ENCODE assay signal across 9 mouse cellular contexts in genomic region chr1:162857766-162858747, GRCm38 (mm10). TPM values are rescaled to one million over a fixed set of nuclear protein-coding genes. Genes with fewer than 3 reads are reported as not detected.
DNase-seq lines count a peak whose midpoint lies in the region; ATAC-seq and TF ChIP-seq lines count a peak whose summit lies in the region.
"Had no signal": no experiment of that assay in that cellular context is flagged by ENCODE, and none has a peak within 500 bp of the region (broad histone marks: within the 10 kb centered on the region; RNA-seq: fewer than 3 reads in every experiment).

No protein-coding gene starts in this region.

- H3K4me2 ChIP-seq in hindbrain, embryonic 14.5 days (replicated peaks) = peak overlapping the region; percentile 38
- H3K4me2 ChIP-seq in limb, embryonic 15.5 days = peak overlapping the region; percentile 40
- H3K4me2 ChIP-seq: liver, embryonic 13.5 days had no signal

- peak overlapping the region; percentile 78 for H3K4me3 ChIP-seq in gastrocnemius, adult 2 months
- H3K4me3 ChIP-seq in C2C12 (ENCODE audit: insufficient read depth, poor library complexity, severe bottlenecking) = peak overlapping the region; percentile 18
- H3K4me3 ChIP-seq in hindbrain, embryonic 14.5 days (replicated peaks; ENCODE audit: low read length) = peak overlapping the region; percentile 22
- peak overlapping the region; percentile 26 for H3K4me3 ChIP-seq in limb, embryonic 15.5 days
- H3K4me3 ChIP-seq: liver, embryonic 13.5 days had no signal

- peak overlapping the region; percentile 20; the same call in 1 of the 2 replicates for H3K9ac ChIP-seq in hindbrain, embryonic 14.5 days
- no peak overlapping the region for H3K9ac ChIP-seq in limb, embryonic 15.5 days
- H3K9ac ChIP-seq: liver, embryonic 13.5 days had no signal

- H3ac ChIP-seq in C2C12 (ENCODE audit: control insufficient read depth, insufficient read length, low read depth) = no peak overlapping the region

- peak overlapping the region; percentile 81 for H3K27ac ChIP-seq in gastrocnemius, adult 2 months
- peak overlapping the region; percentile 74 for H3K27ac ChIP-seq in hindbrain, embryonic 14.5 days
- H3K27ac ChIP-seq in limb, embryonic 15.5 days = peak overlapping the region; percentile 81
- H3K27ac ChIP-seq: liver, embryonic 13.5 days had no signal

- H3K27me3 ChIP-seq in C2C12 (ENCODE audit: control insufficient read depth, insufficient read depth, insufficient read length) = no peaks in the 10 kb centered on the region
- H3K27me3 ChIP-seq in hindbrain, embryonic 14.5 days (ENCODE audit: control insufficient read depth, insufficient read depth, low read length) = no peaks in the 10 kb centered on the region
- H3K27me3 ChIP-seq in limb, embryonic 15.5 days = no peaks in the 10 kb centered on the region
- H3K27me3 ChIP-seq: liver, embryonic 13.5 days had no signal

- no peaks in the 10 kb centered on the region for H3K36me3 ChIP-seq in C2C12 (ENCODE audit: control insufficient read depth, insufficient read depth)
- H3K36me3 ChIP-seq in hindbrain, embryonic 14.5 days (replicated peaks; ENCODE audit: control insufficient read depth, insufficient read depth) = no peaks in the 10 kb centered on the region
- no peaks in the 10 kb centered on the region for H3K36me3 ChIP-seq in limb, embryonic 15.5 days
- H3K36me3 ChIP-seq: liver, embryonic 13.5 days had no signal

- H3K9me3 ChIP-seq in hindbrain, embryonic 14.5 days (ENCODE audit: control insufficient read depth, low read length) = no peaks in the 10 kb centered on the region
- no peaks in the 10 kb centered on the region for H3K9me3 ChIP-seq in limb, embryonic 15.5 days
- H3K9me3 ChIP-seq: liver, embryonic 13.5 days had no signal

- 0 out of 2 replicates have a peak, but pooled peaks cover 5% of the 10 kb centered on the region for H3K4me1 ChIP-seq in hindbrain, embryonic 14.5 days (replicated peaks; ENCODE audit: control insufficient read depth, insufficient read depth, low read length)
- H3K4me1 ChIP-seq in limb, embryonic 15.5 days = peaks cover 21% of the 10 kb centered on the region

- no peaks in the 10 kb centered on the region for H3K79me2 ChIP-seq in C2C12 (ENCODE audit: control insufficient read depth, insufficient read depth)

- H3K79me3 ChIP-seq in C2C12 (ENCODE audit: low read depth) = no peaks in the 10 kb centered on the region

- intact Hi-C loops in gastrocnemius, adult 2 months (cut with DNase I) = no loop called here

- WGBS in hindbrain, embryonic 14.5 days = 53% methylated on average over 17 of the region's 18 CpGs
- WGBS in limb, embryonic 15.5 days = 40% methylated on average over 17 of the region's 18 CpGs

- TF ChIP-seq CTCF in gastrocnemius, adult 2 months (IDR thresholded peaks at IDR 0.05) = no peak
- TF ChIP-seq CTCF in C2C12 (IDR thresholded peaks at IDR 0.05; ENCODE audit: control insufficient read depth, insufficient read depth, insufficient read length) = no peak

- peak; percentile 48; the same call in 1 of the 2 replicates for ATAC-seq in hindbrain, embryonic 14.5 days (ENCODE audit: low FRiP score)
- no peak for ATAC-seq in limb, embryonic 15.5 days (ENCODE audit: insufficient number of reproducible peaks, low FRiP score, low TSS enrichment, low read depth)

- no peak for DNase-seq in gastrocnemius, adult 2 months
- no peak for DNase-seq in gastrocnemius, postnatal 4 days (ENCODE audit: low spot score in 2 of 2)
- DNase-seq in hindbrain, embryonic 14.5 days (ENCODE audit: low spot score) = no peak
- no peak for DNase-seq in embryo, embryonic 10.5 days (ENCODE audit: low spot score)
- no peak for DNase-seq in embryo, embryonic 9.5 days (ENCODE audit: extremely low spot score)
- DNase-seq in thymus, postnatal 10 days (ENCODE audit: low spot score in 2 of 2) = no peak
- DNase-seq: liver, embryonic 13.5 days had no signal

TF ChIP-seq in C2C12, 6 proteins besides CTCF, POLR2A, EP300 and RAD21:
- TF ChIP-seq CEBPB (IDR thresholded peaks at IDR 0.05; ENCODE audit: low read depth) (no peak), MAX (IDR thresholded peaks at IDR 0.05) (no peak), FOSL1 (IDR thresholded peaks at IDR 0.05; ENCODE audit: insufficient read depth, low read length, poor library complexity, severe bottlenecking) (no peak), MYOD1 (IDR thresholded peaks at IDR 0.05; ENCODE audit: control insufficient read depth, insufficient read length, low read depth) (no peak), USF1 (IDR thresholded peaks at IDR 0.05; ENCODE audit: low read depth) (no peak), MYOG (IDR thresholded peaks at IDR 0.05; ENCODE audit: control insufficient read depth, extremely low read depth, insufficient read length) (no peak)

RNA-seq across cellular contexts. Expression of gene Fmo1, which starts 8.4 kb away (rescaled TPM):
- 10 to 100 TPM; 13.4 to 14.1 TPM for total RNA-seq in gastrocnemius, adult 2 months (2021)
- total RNA-seq in gastrocnemius, postnatal 4 days (2021) = 10 to 100 TPM; 49.6 to 62.8 TPM
- polyA plus RNA-seq in C2C12 (2012; fragmentation: generic; extraction: Trizol) = 0.27 TPM
- 35.6 and 36.6 TPM in 2 replicates for polyA plus RNA-seq in hindbrain, embryonic 14.5 days (2014; fragmentation: Nextera tagmentation; extraction: Ambion mirVana)
- polyA plus RNA-seq in limb, embryonic 15.5 days (2015; fragmentation: Nextera tagmentation; extraction: Ambion mirVana) = 37.2 and 51.8 TPM in 2 replicates

RNA-seq across cellular contexts. Expression of gene Fmo2, which starts 40.5 kb away (rescaled TPM):
- 10 to 100 TPM; 16.3 to 17.7 TPM for total RNA-seq in gastrocnemius, adult 2 months (2021)
- 1 to 10 TPM; 2.7 to 3.4 TPM for total RNA-seq in gastrocnemius, postnatal 4 days (2021)
- not detected for polyA plus RNA-seq in C2C12 (2012; fragmentation: generic; extraction: Trizol)
- polyA plus RNA-seq in hindbrain, embryonic 14.5 days (2014; fragmentation: Nextera tagmentation; extraction: Ambion mirVana) = 0.12 and 0.26 TPM in 2 replicates
- polyA plus RNA-seq in limb, embryonic 15.5 days (2015; fragmentation: Nextera tagmentation; extraction: Ambion mirVana) = 3.0 and 4.8 TPM in 2 replicates

RNA-seq across cellular contexts. Expression of gene Fmo4, which starts 44.3 kb away (rescaled TPM):
- total RNA-seq in gastrocnemius, adult 2 months (2021) = not detected
- under 1 TPM in 1 of 2 experiments, not detected in 1; 0.15 TPM for total RNA-seq in gastrocnemius, postnatal 4 days (2021)
- 0.06 TPM for polyA plus RNA-seq in C2C12 (2012; fragmentation: generic; extraction: Trizol)
- polyA plus RNA-seq in hindbrain, embryonic 14.5 days (2014; fragmentation: Nextera tagmentation; extraction: Ambion mirVana) = 0.31 and 0.88 TPM in 2 replicates
- polyA plus RNA-seq in limb, embryonic 15.5 days (2015; fragmentation: Nextera tagmentation; extraction: Ambion mirVana) = 0.16 and 0.79 TPM in 2 replicates

Comparison
In these comparisons a context has a peak if more than half of its experiments do, and no peak if none do; other contexts are left out.
1. H3K4me3 ChIP-seq: peak in every context shown above with its lines; median percentile 78 in gastrocnemius, adult 2 months; 26 in limb, embryonic 15.5 days; 22 in hindbrain, embryonic 14.5 days; 18 in C2C12.
2. RNA of gene Fmo1, which starts 8.4 kb away (polyA plus RNA-seq): 37.2 to 51.8 TPM in limb, embryonic 15.5 days and 35.6 to 36.6 TPM in hindbrain, embryonic 14.5 days; 0.27 TPM in C2C12 (single experiment); every median in the first group is over 10 times any median in the second.
3. Peak in every context shown above with its lines, with median percentiles within 50 percentile points of each other: H3K27ac ChIP-seq.